Comparison of ENCODE assay signal across 27 mouse cellular contexts in the genomic region with DNA sequence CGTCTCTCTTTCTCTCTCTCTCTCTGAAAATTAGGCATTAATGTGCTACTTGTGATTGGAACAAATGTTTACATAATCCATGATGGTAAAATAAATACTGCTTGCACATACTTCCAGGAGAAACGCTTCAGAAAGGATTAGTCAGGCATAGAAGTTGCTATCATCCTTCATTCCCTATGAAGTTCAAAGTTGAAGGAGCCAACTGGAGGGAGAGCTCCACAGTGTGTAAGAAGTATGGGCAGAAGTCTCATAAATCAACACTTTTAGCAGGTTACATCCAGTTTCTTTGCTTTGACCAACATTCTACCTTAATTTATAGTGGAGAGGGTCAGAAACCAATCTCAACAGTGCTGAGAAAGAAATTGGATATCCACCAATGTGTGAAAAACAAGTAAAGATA.
DNase-seq lines count a peak whose midpoint lies in the region; ATAC-seq and TF ChIP-seq lines count a peak whose summit lies in the region.
"Had no signal": no experiment of that assay in that cellular context is flagged by ENCODE, and none has a peak within 500 bp of the region (broad histone marks: within the 10 kb centered on the region; RNA-seq: fewer than 3 reads in every experiment).

No protein-coding gene starts in this region.

- 41% methylated on average over 2 of the region's 2 CpGs for WGBS in kidney, embryonic 15.5 days
- WGBS in lung, embryonic 14.5 days, result 11% methylated on average over 2 of the region's 2 CpGs
- 54% methylated on average over 2 of the region's 2 CpGs for WGBS in embryonic facial prominence, embryonic 12.5 days
- WGBS in midbrain, embryonic 15.5 days, result 77% methylated on average over 2 of the region's 2 CpGs

- H3K9ac ChIP-seq in kidney, embryonic 15.5 days, result no peak overlapping the region
- H3K9ac ChIP-seq in lung, embryonic 14.5 days, result no peak overlapping the region
- no peak overlapping the region for H3K9ac ChIP-seq in embryonic facial prominence, embryonic 12.5 days
- no peak overlapping the region for H3K9ac ChIP-seq in midbrain, embryonic 15.5 days
- H3K9ac ChIP-seq: forebrain, embryonic 12.5 days; forebrain, postnatal 0 days; heart, embryonic 13.5 days; hindbrain, embryonic 15.5 days; limb, embryonic 13.5 days; neural tube, embryonic 12.5 days had no signal

- TF ChIP-seq CTCF in lung, embryonic 14.5 days (IDR thresholded peaks at IDR 0.05; ENCODE audit: low read depth), result no peak

- ATAC-seq in kidney, embryonic 15.5 days (replicated peaks; ENCODE audit: low FRiP score), result 0 out of 2 replicates have a peak, but pooled peaks have one; percentile 46
- ATAC-seq in lung, embryonic 14.5 days (ENCODE audit: insufficient read depth), result peak; percentile 47; the same call in 1 of the 2 replicates
- no peak for ATAC-seq in embryonic facial prominence, embryonic 12.5 days (ENCODE audit: insufficient number of reproducible peaks, insufficient read depth, low FRiP score, low TSS enrichment)
- ATAC-seq in midbrain, embryonic 15.5 days (replicated peaks), result no peak
- ATAC-seq: forebrain, postnatal 0 days; midbrain, embryonic 16.5 days had no signal

- H3K9me3 ChIP-seq in kidney, embryonic 15.5 days (replicated peaks), result no peaks in the 10 kb centered on the region
- H3K9me3 ChIP-seq in lung, embryonic 14.5 days (ENCODE audit: low read depth, low read length), result no peaks in the 10 kb centered on the region
- H3K9me3 ChIP-seq in embryonic facial prominence, embryonic 12.5 days, result no peaks in the 10 kb centered on the region
- no peaks in the 10 kb centered on the region for H3K9me3 ChIP-seq in midbrain, embryonic 15.5 days
- H3K9me3 ChIP-seq: forebrain, embryonic 12.5 days; heart, embryonic 13.5 days; hindbrain, embryonic 10.5 days; hindbrain, embryonic 15.5 days; limb, embryonic 13.5 days; neural tube, embryonic 12.5 days had no signal

- H3K4me3 ChIP-seq in kidney, embryonic 15.5 days (replicated peaks), result no peak overlapping the region
- no peak overlapping the region for H3K4me3 ChIP-seq in lung, embryonic 14.5 days (ENCODE audit: low read depth, low read length)
- no peak overlapping the region for H3K4me3 ChIP-seq in embryonic facial prominence, embryonic 12.5 days
- H3K4me3 ChIP-seq in midbrain, embryonic 15.5 days, result no peak overlapping the region
- H3K4me3 ChIP-seq: forebrain, embryonic 12.5 days; heart, adult 2 months; heart, embryonic 13.5 days; hindbrain, embryonic 10.5 days; hindbrain, embryonic 15.5 days; limb, embryonic 13.5 days; neural tube, embryonic 12.5 days had no signal

- H3K36me3 ChIP-seq in kidney, embryonic 15.5 days, result no peaks in the 10 kb centered on the region
- no peaks in the 10 kb centered on the region for H3K36me3 ChIP-seq in lung, embryonic 14.5 days (ENCODE audit: insufficient read depth)
- H3K36me3 ChIP-seq in embryonic facial prominence, embryonic 12.5 days, result no peaks in the 10 kb centered on the region
- no peaks in the 10 kb centered on the region for H3K36me3 ChIP-seq in midbrain, embryonic 15.5 days (replicated peaks)
- H3K36me3 ChIP-seq: forebrain, embryonic 12.5 days; heart, embryonic 13.5 days; hindbrain, embryonic 10.5 days; hindbrain, embryonic 15.5 days; limb, embryonic 13.5 days; neural tube, embryonic 12.5 days had no signal

- DNase-seq in kidney, adult 8-10 months, result no peak
- DNase-seq in lung, embryonic 14.5 days, result no peak
- DNase-seq in lung, postnatal 25 days (ENCODE audit: low spot score), result no peak
- DNase-seq: adrenal gland, adult 8-10 months; cerebellum, adult 2 months; cerebellum, postnatal 25 days; forebrain, postnatal 0 days; heart, adult 2 months; heart, postnatal 10 days; kidney, adult 9 months; lung, adult 18-20 months; lung, postnatal 10 days; right cerebral cortex, adult 18-20 months; right cerebral cortex, postnatal 4 days; thymus, postnatal 4 days had no signal

- no peak overlapping the region for H3K4me2 ChIP-seq in kidney, embryonic 15.5 days
- H3K4me2 ChIP-seq in lung, embryonic 14.5 days, result no peak overlapping the region
- no peak overlapping the region for H3K4me2 ChIP-seq in embryonic facial prominence, embryonic 12.5 days (replicated peaks)
- H3K4me2 ChIP-seq in midbrain, embryonic 15.5 days, result no peak overlapping the region
- H3K4me2 ChIP-seq: forebrain, embryonic 12.5 days; heart, embryonic 13.5 days; hindbrain, embryonic 15.5 days; limb, embryonic 13.5 days; liver, embryonic 11.5 days; neural tube, embryonic 12.5 days had no signal

- H3K4me1 ChIP-seq in kidney, embryonic 15.5 days, result peaks cover 18% of the 10 kb centered on the region
- H3K4me1 ChIP-seq in lung, embryonic 14.5 days (ENCODE audit: insufficient read depth), result peaks cover 11% of the 10 kb centered on the region; the same call in 1 of the 2 replicates
- peaks cover 11% of the 10 kb centered on the region; the same call in 1 of the 2 replicates for H3K4me1 ChIP-seq in embryonic facial prominence, embryonic 12.5 days
- H3K4me1 ChIP-seq in midbrain, embryonic 15.5 days, result no peaks in the 10 kb centered on the region
- H3K4me1 ChIP-seq: forebrain, embryonic 12.5 days; hindbrain, embryonic 10.5 days; hindbrain, embryonic 15.5 days; neural tube, embryonic 12.5 days had no signal

- no peaks in the 10 kb centered on the region for H3K27me3 ChIP-seq in kidney, embryonic 15.5 days
- no peaks in the 10 kb centered on the region for H3K27me3 ChIP-seq in lung, embryonic 14.5 days (ENCODE audit: insufficient read depth, low read length)
- H3K27me3 ChIP-seq in embryonic facial prominence, embryonic 12.5 days, result no peaks in the 10 kb centered on the region
- no peaks in the 10 kb centered on the region for H3K27me3 ChIP-seq in midbrain, embryonic 15.5 days (replicated peaks)
- H3K27me3 ChIP-seq: CH12.LX; forebrain, embryonic 12.5 days; heart, embryonic 13.5 days; hindbrain, embryonic 15.5 days; limb, embryonic 13.5 days; neural tube, embryonic 12.5 days had no signal

- H3K27ac ChIP-seq in kidney, embryonic 15.5 days, result no peak overlapping the region
- no peak overlapping the region; the same call in 1 of the 2 replicates for H3K27ac ChIP-seq in lung, embryonic 14.5 days (ENCODE audit: low read depth)
- 0 out of 2 replicates have a peak overlapping the region, but pooled peaks have one; percentile 30 for H3K27ac ChIP-seq in embryonic facial prominence, embryonic 12.5 days
- H3K27ac ChIP-seq in midbrain, embryonic 15.5 days, result no peak overlapping the region
- H3K27ac ChIP-seq: forebrain, embryonic 12.5 days; heart, adult 2 months; heart, embryonic 13.5 days; hindbrain, embryonic 10.5 days; hindbrain, embryonic 15.5 days; limb, embryonic 13.5 days; neural tube, embryonic 12.5 days had no signal

Comparison
In these comparisons a context has a peak if more than half of its experiments do, and no peak if none do; other contexts are left out.
1. ATAC-seq: peak in kidney, embryonic 15.5 days (single experiment) and lung, embryonic 14.5 days (single experiment); none in embryonic facial prominence, embryonic 12.5 days (single experiment) and midbrain, embryonic 15.5 days (single experiment).